Mouse (Mus musculus): ENCODE results near the gene Atxn1.

- no peak for TF ChIP-seq MAX (IDR thresholded peaks at IDR 0.05; ENCODE audit: low read depth)
- no peak for TF ChIP-seq SRF (IDR thresholded peaks at IDR 0.05; ENCODE audit: control insufficient read depth, insufficient read length, low read depth)
- TF ChIP-seq USF1 (IDR thresholded peaks at IDR 0.05; ENCODE audit: low read depth) = no peak
- no peak for TF ChIP-seq POLR2A (IDR thresholded peaks at IDR 0.05; ENCODE audit: insufficient read length, low read depth)
- no peak for TF ChIP-seq REST (IDR thresholded peaks at IDR 0.05; ENCODE audit: insufficient read depth, insufficient read length)
- no peak for TF ChIP-seq MYOG (IDR thresholded peaks at IDR 0.05; ENCODE audit: control insufficient read depth in 1 of 3, insufficient read depth in 1 of 3, insufficient read length in 2 of 3, low read depth in 2 of 3)
- TF ChIP-seq TCF12 (IDR thresholded peaks at IDR 0.05; ENCODE audit: insufficient read depth, poor library complexity, severe bottlenecking) = no peak
- no peak for TF ChIP-seq MYOD1 (IDR thresholded peaks at IDR 0.05; ENCODE audit: control insufficient read depth in 1 of 3, insufficient read length in 2 of 3, low read depth in 2 of 3)
- TF ChIP-seq CEBPB (IDR thresholded peaks at IDR 0.05; ENCODE audit: insufficient read depth, poor library complexity, severe bottlenecking) = no peak
- TF ChIP-seq POLR2AphosphoS2 (IDR thresholded peaks at IDR 0.05; ENCODE audit: insufficient read length, low read depth) = no peak
- no peak for TF ChIP-seq TCF3 (IDR thresholded peaks at IDR 0.05; ENCODE audit: insufficient read length, low read depth)
These were observed 277.2 kb downstream of the Atxn1 start for GRCm38 (mm10) chr13:45687581-45687980.

Data from myocyte (in vitro differentiated cells).